Mouse (Mus musculus): ENCODE measurements at regions not wholly inside any gene's neighbourhood (a gene's known extent, or its start where the extent isn't known, plus 50 kb on each side); places are given as distances from the start of the nearest gene placed in this dataset.

DNA sequence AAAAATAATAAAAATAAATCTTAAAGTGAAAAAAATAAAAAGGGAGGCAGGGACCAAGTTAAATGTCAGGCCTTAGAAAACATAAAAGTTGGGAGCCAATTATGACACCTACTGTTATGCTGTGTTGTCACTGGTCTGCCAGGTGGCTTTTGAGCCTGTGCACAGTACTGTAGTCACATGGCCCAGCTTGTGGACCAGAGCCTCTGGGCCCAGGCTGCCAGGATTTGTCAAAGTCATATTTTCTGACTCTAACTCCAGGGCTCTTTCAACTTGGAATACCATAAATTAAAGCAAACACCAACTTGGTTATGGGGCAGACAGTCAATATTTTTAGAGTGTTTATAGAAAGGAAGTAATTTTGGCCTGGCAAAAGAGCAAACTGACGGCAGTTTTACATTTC lies 137.0 kb upstream of the Ddhd1 start:
- TF ChIP-seq CTCF (IDR thresholded peaks at IDR 0.05; ENCODE audit: low read depth, low read length) (no peak), POLR2A (IDR thresholded peaks at IDR 0.05; ENCODE audit: borderline replicate concordance, low read depth, low read length) (no peak)

All from bone marrow macrophage, adult 2 months (primary cell).